23 mouse cellular contexts compared by ENCODE assay signal in the genomic region with DNA sequence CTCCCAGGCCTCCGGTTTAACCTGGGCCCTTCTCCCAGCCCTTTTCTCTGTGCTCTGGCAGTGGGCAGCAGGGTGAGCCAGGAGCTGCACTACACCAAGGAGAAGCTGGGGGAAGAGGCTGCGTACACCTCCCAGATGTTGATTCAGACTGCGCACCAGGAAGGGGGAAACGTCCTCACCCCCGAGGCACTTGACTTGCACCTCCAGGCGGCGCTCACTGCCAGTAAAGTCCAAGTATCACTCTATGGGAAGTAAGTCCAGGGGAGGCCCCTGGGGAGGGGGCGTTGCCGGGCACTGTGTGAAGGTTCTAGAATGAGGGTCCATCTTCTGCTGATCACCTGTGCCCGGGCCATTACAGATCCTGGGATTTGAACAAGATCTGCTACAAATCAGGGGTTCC. TPM values are rescaled to one million over a fixed set of nuclear protein-coding genes. Genes with fewer than 3 reads are reported as not detected.
DNase-seq lines count a peak whose midpoint lies in the region; ATAC-seq and TF ChIP-seq lines count a peak whose summit lies in the region.
"Had no signal": no experiment of that assay in that cellular context is flagged by ENCODE, and none has a peak within 500 bp of the region (broad histone marks: within the 10 kb centered on the region; RNA-seq: fewer than 3 reads in every experiment).

No protein-coding gene starts in this region.

- 83% methylated on average over 10 of the region's 10 CpGs for WGBS in hindbrain, embryonic 12.5 days
- 80% methylated on average over 10 of the region's 10 CpGs for WGBS in hindbrain, embryonic 14.5 days
- WGBS in lung, embryonic 14.5 days, result 59% methylated on average over 10 of the region's 10 CpGs
- 58% methylated on average over 10 of the region's 10 CpGs for WGBS in embryonic facial prominence, embryonic 15.5 days

- peak; percentile 33; the same call in 1 of the 2 replicates for ATAC-seq in hindbrain, embryonic 12.5 days (ENCODE audit: low FRiP score)
- ATAC-seq in hindbrain, embryonic 14.5 days (ENCODE audit: low FRiP score), result no peak
- ATAC-seq in lung, embryonic 14.5 days (ENCODE audit: insufficient read depth), result peak; percentile 21; the same call in 1 of the 2 replicates
- ATAC-seq in embryonic facial prominence, embryonic 15.5 days (ENCODE audit: insufficient number of reproducible peaks, low FRiP score, low TSS enrichment, low read depth), result no peak
- ATAC-seq: forebrain, embryonic 15.5 days; midbrain, embryonic 15.5 days had no signal

- peaks cover 17% of the 10 kb centered on the region for H3K36me3 ChIP-seq in hindbrain, embryonic 12.5 days
- H3K36me3 ChIP-seq in hindbrain, embryonic 14.5 days (replicated peaks; ENCODE audit: control insufficient read depth, insufficient read depth), result peaks cover 24% of the 10 kb centered on the region
- peaks cover 71% of the 10 kb centered on the region for H3K36me3 ChIP-seq in lung, embryonic 14.5 days (ENCODE audit: insufficient read depth)
- peaks cover 23% of the 10 kb centered on the region for H3K36me3 ChIP-seq in embryonic facial prominence, embryonic 15.5 days
- H3K36me3 ChIP-seq: forebrain, embryonic 15.5 days; heart, embryonic 15.5 days had no signal

- H3K9me3 ChIP-seq in hindbrain, embryonic 12.5 days (replicated peaks), result no peaks in the 10 kb centered on the region
- no peaks in the 10 kb centered on the region for H3K9me3 ChIP-seq in hindbrain, embryonic 14.5 days (ENCODE audit: control insufficient read depth, low read length)
- no peaks in the 10 kb centered on the region for H3K9me3 ChIP-seq in lung, embryonic 14.5 days (ENCODE audit: low read depth, low read length)
- no peaks in the 10 kb centered on the region for H3K9me3 ChIP-seq in embryonic facial prominence, embryonic 15.5 days (replicated peaks)
- H3K9me3 ChIP-seq: forebrain, embryonic 15.5 days; heart, embryonic 15.5 days; midbrain, embryonic 15.5 days had no signal

- H3K4me1 ChIP-seq in hindbrain, embryonic 12.5 days, result 0 out of 2 replicates have a peak, but pooled peaks cover 3% of the 10 kb centered on the region
- H3K4me1 ChIP-seq in hindbrain, embryonic 14.5 days (replicated peaks; ENCODE audit: control insufficient read depth, insufficient read depth, low read length), result no peaks in the 10 kb centered on the region
- H3K4me1 ChIP-seq in lung, embryonic 14.5 days (ENCODE audit: insufficient read depth), result no peaks in the 10 kb centered on the region
- peaks cover 43% of the 10 kb centered on the region for H3K4me1 ChIP-seq in embryonic facial prominence, embryonic 15.5 days
- H3K4me1 ChIP-seq: heart, embryonic 15.5 days had no signal

- TF ChIP-seq CTCF in lung, embryonic 14.5 days (IDR thresholded peaks at IDR 0.05; ENCODE audit: low read depth), result peak; percentile 17; the same call in 1 of the 2 replicates

- H3K4me2 ChIP-seq in hindbrain, embryonic 12.5 days (replicated peaks), result no peak overlapping the region
- H3K4me2 ChIP-seq in hindbrain, embryonic 14.5 days (replicated peaks), result no peak overlapping the region
- H3K4me2 ChIP-seq in lung, embryonic 14.5 days, result no peak overlapping the region
- no peak overlapping the region for H3K4me2 ChIP-seq in embryonic facial prominence, embryonic 15.5 days (replicated peaks)
- H3K4me2 ChIP-seq: forebrain, embryonic 15.5 days; heart, embryonic 15.5 days; midbrain, embryonic 15.5 days had no signal

- H3K9ac ChIP-seq in hindbrain, embryonic 12.5 days, result no peak overlapping the region
- no peak overlapping the region for H3K9ac ChIP-seq in hindbrain, embryonic 14.5 days
- H3K9ac ChIP-seq in lung, embryonic 14.5 days, result no peak overlapping the region
- H3K9ac ChIP-seq in embryonic facial prominence, embryonic 15.5 days, result no peak overlapping the region
- H3K9ac ChIP-seq: forebrain, embryonic 15.5 days; heart, embryonic 15.5 days; midbrain, embryonic 15.5 days had no signal

- no peaks in the 10 kb centered on the region for H3K27me3 ChIP-seq in hindbrain, embryonic 12.5 days
- no peaks in the 10 kb centered on the region for H3K27me3 ChIP-seq in hindbrain, embryonic 14.5 days (ENCODE audit: control insufficient read depth, insufficient read depth, low read length)
- no peaks in the 10 kb centered on the region for H3K27me3 ChIP-seq in lung, embryonic 14.5 days (ENCODE audit: insufficient read depth, low read length)
- no peaks in the 10 kb centered on the region for H3K27me3 ChIP-seq in embryonic facial prominence, embryonic 15.5 days
- H3K27me3 ChIP-seq: forebrain, embryonic 15.5 days; heart, embryonic 15.5 days; midbrain, embryonic 15.5 days; Patski had no signal

- H3K27ac ChIP-seq in hindbrain, embryonic 12.5 days, result no peak overlapping the region
- H3K27ac ChIP-seq in hindbrain, embryonic 14.5 days, result no peak overlapping the region
- H3K27ac ChIP-seq in lung, embryonic 14.5 days (ENCODE audit: low read depth), result no peak overlapping the region
- H3K27ac ChIP-seq in embryonic facial prominence, embryonic 15.5 days (replicated peaks), result 0 out of 2 replicates have a peak overlapping the region, but pooled peaks have one; percentile 29
- H3K27ac ChIP-seq: forebrain, embryonic 15.5 days; heart, adult 2 months; heart, embryonic 15.5 days; midbrain, embryonic 15.5 days had no signal

- no peak for DNase-seq in hindbrain, embryonic 14.5 days (ENCODE audit: low spot score)
- peak; percentile 30 for DNase-seq in lung, embryonic 14.5 days
- no peak for DNase-seq in lung, postnatal 25 days (ENCODE audit: low spot score)
- peak; percentile 42 for DNase-seq in ES-CJ7 (ENCODE audit: low read depth, low spot score)
- DNase-seq in adrenal gland, postnatal 14 days, result no peak
- no peak for DNase-seq in cerebellum, postnatal 14 days
- DNase-seq: heart, adult 2 months; kidney, adult 11 months; kidney, postnatal 25 days; liver; lung, adult 2 months; retina, postnatal 1 day; right cerebral cortex, postnatal 4 days; thymus, adult 2 months had no signal

- no peak overlapping the region for H3K4me3 ChIP-seq in hindbrain, embryonic 12.5 days
- H3K4me3 ChIP-seq in hindbrain, embryonic 14.5 days (replicated peaks; ENCODE audit: low read length), result no peak overlapping the region
- H3K4me3 ChIP-seq in lung, embryonic 14.5 days (ENCODE audit: low read depth, low read length), result no peak overlapping the region
- H3K4me3 ChIP-seq in embryonic facial prominence, embryonic 15.5 days (replicated peaks), result no peak overlapping the region
- H3K4me3 ChIP-seq: forebrain, embryonic 15.5 days; heart, adult 2 months; heart, embryonic 15.5 days; midbrain, embryonic 15.5 days had no signal

RNA-seq across cellular contexts. Expression of gene Ptch2, which starts 8.8 kb away (rescaled TPM):
- polyA plus RNA-seq in hindbrain, embryonic 12.5 days (2016; fragmentation: Nextera tagmentation; extraction: Ambion mirVana), result 4.5 and 5.9 TPM in 2 replicates
- polyA plus RNA-seq in hindbrain, embryonic 14.5 days (2014; fragmentation: Nextera tagmentation; extraction: Ambion mirVana), result 5.6 and 7.7 TPM in 2 replicates
- 12.2 and 14.1 TPM in 2 replicates for polyA plus RNA-seq in lung, embryonic 14.5 days (2014; fragmentation: Nextera tagmentation; extraction: Ambion mirVana)
- polyA plus RNA-seq in embryonic facial prominence, embryonic 15.5 days (2015; fragmentation: Nextera tagmentation; extraction: Ambion mirVana), result 20.8 and 22.5 TPM in 2 replicates
- total RNA-seq in adrenal gland, postnatal 14 days (2021), result 7.9 and 8.3 TPM in 2 replicates
- total RNA-seq: hematopoietic stem cell, adult 5-6 weeks had no signal

RNA-seq across cellular contexts. Expression of gene Btbd19, which starts 20.9 kb away (rescaled TPM):
- polyA plus RNA-seq in hindbrain, embryonic 12.5 days (2016; fragmentation: Nextera tagmentation; extraction: Ambion mirVana), result 4.0 and 4.5 TPM in 2 replicates
- 3.1 and 3.2 TPM in 2 replicates for polyA plus RNA-seq in hindbrain, embryonic 14.5 days (2014; fragmentation: Nextera tagmentation; extraction: Ambion mirVana)
- 6.7 and 7.6 TPM in 2 replicates for polyA plus RNA-seq in lung, embryonic 14.5 days (2014; fragmentation: Nextera tagmentation; extraction: Ambion mirVana)
- 13.2 and 13.5 TPM in 2 replicates for polyA plus RNA-seq in embryonic facial prominence, embryonic 15.5 days (2015; fragmentation: Nextera tagmentation; extraction: Ambion mirVana)
- 6.3 and 10.2 TPM in 2 replicates for total RNA-seq in adrenal gland, postnatal 14 days (2021)

RNA-seq across cellular contexts. Expression of gene Tctex1d4, which starts 21.9 kb away (rescaled TPM):
- 0.34 TPM in 1 of 2 replicates, not detected in the other for polyA plus RNA-seq in hindbrain, embryonic 12.5 days (2016; fragmentation: Nextera tagmentation; extraction: Ambion mirVana)
- polyA plus RNA-seq in hindbrain, embryonic 14.5 days (2014; fragmentation: Nextera tagmentation; extraction: Ambion mirVana), result 0.82 and 1.6 TPM in 2 replicates
- not detected in 2 replicates for polyA plus RNA-seq in lung, embryonic 14.5 days (2014; fragmentation: Nextera tagmentation; extraction: Ambion mirVana)
- polyA plus RNA-seq in embryonic facial prominence, embryonic 15.5 days (2015; fragmentation: Nextera tagmentation; extraction: Ambion mirVana), result 3.0 and 6.1 TPM in 2 replicates
- not detected in 2 replicates for total RNA-seq in adrenal gland, postnatal 14 days (2021)
- total RNA-seq: gastrocnemius, adult 18-20 months; heart, adult 2 months; hematopoietic stem cell, adult 5-6 weeks; megakaryocyte progenitor cell, adult 5-6 weeks had no signal
- polyA plus RNA-seq: heart, embryonic 15.5 days; midbrain, embryonic 15.5 days had no signal

RNA-seq across cellular contexts. Expression of gene Plk3, which starts 29.1 kb away (rescaled TPM):
- 26.4 and 29.6 TPM in 2 replicates for polyA plus RNA-seq in hindbrain, embryonic 12.5 days (2016; fragmentation: Nextera tagmentation; extraction: Ambion mirVana)
- polyA plus RNA-seq in hindbrain, embryonic 14.5 days (2014; fragmentation: Nextera tagmentation; extraction: Ambion mirVana), result 17.4 and 21.7 TPM in 2 replicates
- 4.2 and 5.1 TPM in 2 replicates for polyA plus RNA-seq in lung, embryonic 14.5 days (2014; fragmentation: Nextera tagmentation; extraction: Ambion mirVana)
- polyA plus RNA-seq in embryonic facial prominence, embryonic 15.5 days (2015; fragmentation: Nextera tagmentation; extraction: Ambion mirVana), result 7.7 and 8.1 TPM in 2 replicates
- total RNA-seq in adrenal gland, postnatal 14 days (2021), result 8.4 and 19.0 TPM in 2 replicates

RNA-seq across cellular contexts. Expression of gene Rps8, which starts 51.4 kb away (rescaled TPM):
- 588 and 618 TPM in 2 replicates for polyA plus RNA-seq in hindbrain, embryonic 12.5 days (2016; fragmentation: Nextera tagmentation; extraction: Ambion mirVana)
- polyA plus RNA-seq in hindbrain, embryonic 14.5 days (2014; fragmentation: Nextera tagmentation; extraction: Ambion mirVana), result 549 and 672 TPM in 2 replicates
- 1,312 and 1,358 TPM in 2 replicates for polyA plus RNA-seq in lung, embryonic 14.5 days (2014; fragmentation: Nextera tagmentation; extraction: Ambion mirVana)
- 934 and 968 TPM in 2 replicates for polyA plus RNA-seq in embryonic facial prominence, embryonic 15.5 days (2015; fragmentation: Nextera tagmentation; extraction: Ambion mirVana)
- 935 and 1,177 TPM in 2 replicates for total RNA-seq in adrenal gland, postnatal 14 days (2021)

Comparison
In these comparisons a context has a peak if more than half of its experiments do, and no peak if none do; other contexts are left out.
1. ATAC-seq: peak in hindbrain, embryonic 12.5 days (single experiment) and lung, embryonic 14.5 days (single experiment); none in hindbrain, embryonic 14.5 days (single experiment) and embryonic facial prominence, embryonic 15.5 days (single experiment).
2. DNase-seq: peak in lung, embryonic 14.5 days (single experiment) and ES-CJ7 (single experiment); none in hindbrain, embryonic 14.5 days (single experiment), lung, postnatal 25 days (single experiment), adrenal gland, postnatal 14 days (single experiment) and cerebellum, postnatal 14 days (0 of 2).